Mouse (Mus musculus) 3T3-L1 (cell line): Measurements from ENCODE around the gene Gm20388.
A peak's percentile ranks its signal among the peaks of the same experiment; 100 is the strongest.

Experiments
- DNase-seq: peaks from one replicate; pipeline ENCODE4 v3.0.0-alpha.2; 2015; ENCODE audit warnings: low read depth, low spot score

The Gm20388 gene

GRCm38 (mm10) chr8:122834971-122835370 lies 2924.3 kb downstream of the Gm20388 start:
- peak; percentile 85 for DNase-seq

GRCm38 (mm10) chr8:122836199-122836598 lies 2925.6 kb downstream of the Gm20388 start:
- DNase-seq = no peak

- DNase-seq = no peak
Observed at GRCm38 (mm10) chr8:122836696-122837095, 2926.1 kb downstream of the Gm20388 start.

- DNase-seq = no peak
Observed at GRCm38 (mm10) chr8:122844161-122844560, 2933.5 kb downstream of the Gm20388 start.

- peak; percentile 68 for DNase-seq
Observed at GRCm38 (mm10) chr8:122845662-122846061, 2935.0 kb downstream of the Gm20388 start.

- no peak for DNase-seq
Observed at GRCm38 (mm10) chr8:122847829-122848561, 2937.4 kb downstream of the Gm20388 start, which contains the start of gene Cdh15. TSS of gene Cdh15 (plus strand) at chr8:122847966.

- no peak for DNase-seq
Observed at GRCm38 (mm10) chr8:122849152-122849910, 2938.7 kb downstream of the Gm20388 start.

GRCm38 (mm10) chr8:122850641-122851240 lies 2940.1 kb downstream of the Gm20388 start:
- DNase-seq = no peak

GRCm38 (mm10) chr8:122851692-122852545 lies 2941.3 kb downstream of the Gm20388 start:
- no peak for DNase-seq

- DNase-seq = no peak
Observed at GRCm38 (mm10) chr8:122852546-122852905, 2941.9 kb downstream of the Gm20388 start.

- DNase-seq = no peak
Observed at GRCm38 (mm10) chr8:122853340-122853771, 2942.7 kb downstream of the Gm20388 start.

- DNase-seq = no peak
Observed at GRCm38 (mm10) chr8:122854388-122854787, 2943.7 kb downstream of the Gm20388 start.

- DNase-seq = no peak
Observed at GRCm38 (mm10) chr8:122855123-122855522, 2944.5 kb downstream of the Gm20388 start.

- no peak for DNase-seq
Observed at GRCm38 (mm10) chr8:122856288-122856687, 2945.6 kb downstream of the Gm20388 start.

GRCm38 (mm10) chr8:122859843-122860242 lies 2949.2 kb downstream of the Gm20388 start:
- no peak for DNase-seq

- DNase-seq = no peak
Observed at GRCm38 (mm10) chr8:122864719-122865129, 2954.1 kb downstream of the Gm20388 start.

- DNase-seq = no peak
Observed at GRCm38 (mm10) chr8:122865441-122865840, 2954.8 kb downstream of the Gm20388 start.

GRCm38 (mm10) chr8:122866231-122866630 lies 2955.6 kb downstream of the Gm20388 start:
- DNase-seq = no peak

GRCm38 (mm10) chr8:122867982-122868381 lies 2957.3 kb downstream of the Gm20388 start:
- no peak for DNase-seq

GRCm38 (mm10) chr8:122870377-122870863 lies 2959.8 kb downstream of the Gm20388 start:
- no peak for DNase-seq

- DNase-seq = no peak
Observed at GRCm38 (mm10) chr8:122871663-122872062, 2961.0 kb downstream of the Gm20388 start.
